Mouse (Mus musculus): ENCODE data around the gene 1700024B05Rik.
"Not testable (repeated sequence)": the region's sequence is repeated elsewhere in the genome, so short reads cannot be mapped to it uniquely, and the experiment has no call there.

- TF ChIP-seq CTCF (IDR thresholded peaks at IDR 0.05; ENCODE audit: low read depth); EP300 (optimal IDR thresholded peaks at IDR 0.05): not testable (repeated sequence)
These were observed 39.4 kb downstream of the 1700024B05Rik start, which contains the start of gene Gm3543 for GRCm38 (mm10) chr14:41983225-41983624.
